Mouse (Mus musculus): ENCODE results near the gene Rhbdd2. TPM values are rescaled to one million over a fixed set of nuclear protein-coding genes. Genes with fewer than 3 reads are reported as not detected.

Rhbdd2 gene
- polyA plus RNA-seq (2012; rRNA removed), result 48.0 and 49.9 TPM in 2 replicates

GRCm38 (mm10) chr5:135632117-135632796, at the start of gene Rhbdd2:
Gene Rhbdd2, plus strand, starts transcription at chr5:135632618.

GRCm38 (mm10) chr5:135669741-135670275, 37.4 kb downstream of the Rhbdd2 start, which contains the start of gene Por:
Gene Por, plus strand, starts transcription at chr5:135670033.

Other genes starting within 250 kb of the Rhbdd2 start
- 25.7 and 31.4 TPM in 2 replicates for gene Pom121, start 238.1 kb upstream of the Rhbdd2 start, polyA plus RNA-seq (2012; rRNA removed)
- 39.5 and 45.0 TPM in 2 replicates for gene Hip1, start 87.5 kb upstream of the Rhbdd2 start, polyA plus RNA-seq (2012; rRNA removed)
- gene Ccl26, start 69.0 kb upstream of the Rhbdd2 start, polyA plus RNA-seq (2012; rRNA removed), result not detected in 2 replicates
- 3.6 and 4.4 TPM in 2 replicates for gene Ccl24, start 59.6 kb upstream of the Rhbdd2 start, polyA plus RNA-seq (2012; rRNA removed)
- 123 and 133 TPM in 2 replicates for gene Por, start 37.4 kb downstream of the Rhbdd2 start, polyA plus RNA-seq (2012; rRNA removed)
- gene Tmem120a, start 111.8 kb downstream of the Rhbdd2 start, polyA plus RNA-seq (2012; rRNA removed), result 33.7 TPM in 2 replicates
- 0.10 and 0.29 TPM in 2 replicates for gene Styxl1, start 145.8 kb downstream of the Rhbdd2 start, polyA plus RNA-seq (2012; rRNA removed)
- gene Mdh2, start 145.9 kb downstream of the Rhbdd2 start, polyA plus RNA-seq (2012; rRNA removed), result 471 TPM in 2 replicates
- gene Srrm3, start 174.3 kb downstream of the Rhbdd2 start, polyA plus RNA-seq (2012; rRNA removed), result 61.5 and 62.5 TPM in 2 replicates

Measured in central nervous system, embryonic 14 days (tissue).